ENCODE assay signal across 7 mouse cellular contexts in the genomic region with DNA sequence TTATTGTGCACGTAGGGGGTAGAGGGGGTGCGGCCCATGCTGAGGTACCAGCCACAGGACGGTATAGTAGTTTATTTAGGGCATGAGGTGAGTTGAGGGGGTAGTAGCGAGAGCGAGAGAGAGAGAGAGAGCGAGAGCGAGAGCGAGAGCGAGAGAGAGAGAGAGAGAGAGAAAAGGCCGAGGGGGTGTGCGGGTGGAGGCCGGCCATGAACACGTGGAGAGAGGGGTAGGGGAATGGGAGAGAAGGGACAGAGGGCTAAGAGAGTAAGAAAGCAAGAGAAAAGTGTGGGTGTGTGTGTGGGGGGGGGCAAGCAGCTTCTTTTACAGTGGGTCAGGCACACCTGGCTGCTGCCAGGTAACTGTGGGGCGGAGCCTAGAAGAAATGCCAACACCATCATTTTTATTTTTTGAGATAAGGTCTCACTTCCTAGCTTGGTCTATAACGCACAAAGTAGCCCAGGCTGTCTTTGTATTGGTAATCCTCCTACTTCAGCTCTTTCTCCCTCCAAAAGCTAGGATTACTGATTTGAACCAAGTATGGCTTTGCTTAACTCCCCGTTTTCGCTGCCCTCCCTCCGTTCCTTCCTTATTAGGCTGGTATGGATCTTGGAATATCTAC. TPM values are rescaled to one million over a fixed set of nuclear protein-coding genes. Genes with fewer than 3 reads are reported as not detected.
DNase-seq lines count a peak whose midpoint lies in the region; ATAC-seq and TF ChIP-seq lines count a peak whose summit lies in the region.

No protein-coding gene starts in this region.

- 34% methylated on average over 18 of the region's 18 CpGs for WGBS in lung, postnatal 0 days
- 36% methylated on average over 18 of the region's 18 CpGs for WGBS in limb, embryonic 12.5 days
- WGBS in small intestine, adult 2 months: 33% methylated on average over 18 of the region's 18 CpGs

- peak overlapping the region; percentile 77; the same call in 1 of the 2 replicates for H3K4me3 ChIP-seq in lung, postnatal 0 days (ENCODE audit: low read depth, low read length)
- H3K4me3 ChIP-seq in limb, embryonic 12.5 days (replicated peaks): peak overlapping the region; percentile 84
- H3K4me3 ChIP-seq in small intestine, adult 2 months (ENCODE audit: low read depth, low read length): peak overlapping the region; percentile 56

- no peak for TF ChIP-seq CTCF in lung, postnatal 0 days (IDR thresholded peaks at IDR 0.05)
- no peak for TF ChIP-seq CTCF in small intestine, adult 2 months (IDR thresholded peaks at IDR 0.05; ENCODE audit: extremely low read depth, insufficient read length, insufficient replicate concordance, low read depth, low read length)

- H3K36me3 ChIP-seq in lung, postnatal 0 days (ENCODE audit: insufficient read depth, low read length): 0 out of 2 replicates have a peak, but pooled peaks cover 4% of the 10 kb centered on the region
- H3K36me3 ChIP-seq in limb, embryonic 12.5 days: peaks cover 20% of the 10 kb centered on the region
- H3K36me3 ChIP-seq in small intestine, adult 2 months (ENCODE audit: control insufficient read depth, insufficient read depth, low read length): peaks cover 3% of the 10 kb centered on the region

- no peaks in the 10 kb centered on the region for H3K27me3 ChIP-seq in lung, postnatal 0 days (replicated peaks; ENCODE audit: insufficient read depth, low read length)
- no peaks in the 10 kb centered on the region for H3K27me3 ChIP-seq in limb, embryonic 12.5 days
- H3K27me3 ChIP-seq in small intestine, adult 2 months (ENCODE audit: control insufficient read depth, insufficient read depth, low read length): no peaks in the 10 kb centered on the region

- H3K4me2 ChIP-seq in lung, postnatal 0 days (replicated peaks; ENCODE audit: low read depth, low read length): peak overlapping the region; percentile 90
- peak overlapping the region; percentile 94 for H3K4me2 ChIP-seq in limb, embryonic 12.5 days

- H3K4me1 ChIP-seq in lung, postnatal 0 days (ENCODE audit: insufficient read depth, low read depth, low read length): peaks cover 3% of the 10 kb centered on the region; the same call in 1 of the 2 replicates
- H3K4me1 ChIP-seq in limb, embryonic 12.5 days (replicated peaks): peaks cover 35% of the 10 kb centered on the region
- H3K4me1 ChIP-seq in small intestine, adult 2 months (ENCODE audit: control insufficient read depth, insufficient read depth, insufficient read length, low read length): peaks cover 25% of the 10 kb centered on the region; the same call in 1 of the 2 replicates

- H3K27ac ChIP-seq in lung, postnatal 0 days (ENCODE audit: low read length): peak overlapping the region; percentile 95
- H3K27ac ChIP-seq in limb, embryonic 12.5 days: peak overlapping the region; percentile 87
- H3K27ac ChIP-seq in small intestine, adult 2 months (ENCODE audit: insufficient read depth, low read depth, low read length): peak overlapping the region; percentile 96

- no peak for TF ChIP-seq POLR2A in small intestine, adult 2 months (IDR thresholded peaks at IDR 0.05; ENCODE audit: low read depth, low read length)

- peak; percentile 10 for ATAC-seq in lung, postnatal 0 days
- ATAC-seq in erythroid progenitor cell, adult 5-6 weeks (replicated peaks; ENCODE audit: low FRiP score, poor library complexity, severe bottlenecking): 0 out of 2 replicates have a peak, but pooled peaks have one; percentile 0
- peak; percentile 0; the same call in 1 of the 2 replicates for ATAC-seq in limb, embryonic 12.5 days (ENCODE audit: insufficient number of reproducible peaks, insufficient read depth, low FRiP score, low TSS enrichment, low read depth)

- TF ChIP-seq EP300 in lung, postnatal 0 days (IDR thresholded peaks at IDR 0.05): no peak

- DNase-seq in lung, postnatal 0 days (ENCODE audit: low spot score): peak; percentile 56
- no peak for DNase-seq in lung, postnatal 10 days
- no peak for DNase-seq in adrenal gland, adult (ENCODE audit: inconsistent age in 2 of 2, low spot score in 1 of 2)
- no peak for DNase-seq in left cerebral cortex, adult 11 months (ENCODE audit: low spot score)

- no peak overlapping the region; the same call in 1 of the 2 replicates for H3K9ac ChIP-seq in lung, postnatal 0 days (replicated peaks; ENCODE audit: low read depth)
- peak overlapping the region; percentile 34; the same call in 1 of the 2 replicates for H3K9ac ChIP-seq in limb, embryonic 12.5 days (replicated peaks)

- no peaks in the 10 kb centered on the region for H3K9me3 ChIP-seq in lung, postnatal 0 days (ENCODE audit: low read length)
- H3K9me3 ChIP-seq in limb, embryonic 12.5 days: no peaks in the 10 kb centered on the region

RNA-seq across cellular contexts. Expression of gene H2afj, which starts 0.5 kb away (rescaled TPM):
- 424 and 464 TPM in 2 replicates for polyA plus RNA-seq in lung, postnatal 0 days (2015; fragmentation: Nextera tagmentation; extraction: Ambion mirVana)
- 51.1 and 55.5 TPM in 2 replicates for total RNA-seq in erythroid progenitor cell, adult 5-6 weeks (2015; ENCODE audit: low replicate concordance)
- 33.1 and 75.9 TPM in 2 replicates for total RNA-seq in erythroid progenitor cell, adult 5-6 weeks (2017; ENCODE audit: low replicate concordance)
- 99.7 and 111 TPM in 2 replicates for polyA plus RNA-seq in limb, embryonic 12.5 days (2016; fragmentation: Nextera tagmentation; extraction: Ambion mirVana)
- polyA plus RNA-seq in small intestine, adult 2 months (2012; rRNA removed): 401 and 773 TPM in 2 replicates

RNA-seq across cellular contexts. Expression of gene Hist4h4, which starts 3.3 kb away (rescaled TPM):
- polyA plus RNA-seq in lung, postnatal 0 days (2015; fragmentation: Nextera tagmentation; extraction: Ambion mirVana): 1.5 and 1.6 TPM in 2 replicates
- total RNA-seq in erythroid progenitor cell, adult 5-6 weeks (2015; ENCODE audit: low replicate concordance): 82.5 and 87.6 TPM in 2 replicates
- 74.3 and 120 TPM in 2 replicates for total RNA-seq in erythroid progenitor cell, adult 5-6 weeks (2017; ENCODE audit: low replicate concordance)
- 0.70 and 0.89 TPM in 2 replicates for polyA plus RNA-seq in limb, embryonic 12.5 days (2016; fragmentation: Nextera tagmentation; extraction: Ambion mirVana)
- polyA plus RNA-seq in small intestine, adult 2 months (2012; rRNA removed): 2.0 and 3.9 TPM in 2 replicates

RNA-seq across cellular contexts. Expression of gene BC049715, which starts 19.9 kb away (rescaled TPM):
- 1.8 and 2.2 TPM in 2 replicates for polyA plus RNA-seq in lung, postnatal 0 days (2015; fragmentation: Nextera tagmentation; extraction: Ambion mirVana)
- 6.3 and 8.3 TPM in 2 replicates for total RNA-seq in erythroid progenitor cell, adult 5-6 weeks (2015; ENCODE audit: low replicate concordance)
- total RNA-seq in erythroid progenitor cell, adult 5-6 weeks (2017; ENCODE audit: low replicate concordance): 0.91 and 3.6 TPM in 2 replicates
- 3.6 and 4.0 TPM in 2 replicates for polyA plus RNA-seq in limb, embryonic 12.5 days (2016; fragmentation: Nextera tagmentation; extraction: Ambion mirVana)
- polyA plus RNA-seq in small intestine, adult 2 months (2012; rRNA removed): 0.28 and 0.56 TPM in 2 replicates

RNA-seq across cellular contexts. Expression of gene Wbp11, which starts 20.5 kb away (rescaled TPM):
- polyA plus RNA-seq in lung, postnatal 0 days (2015; fragmentation: Nextera tagmentation; extraction: Ambion mirVana): 44.4 and 46.1 TPM in 2 replicates
- 103 and 123 TPM in 2 replicates for total RNA-seq in erythroid progenitor cell, adult 5-6 weeks (2015; ENCODE audit: low replicate concordance)
- total RNA-seq in erythroid progenitor cell, adult 5-6 weeks (2017; ENCODE audit: low replicate concordance): 116 and 132 TPM in 2 replicates
- 133 and 139 TPM in 2 replicates for polyA plus RNA-seq in limb, embryonic 12.5 days (2016; fragmentation: Nextera tagmentation; extraction: Ambion mirVana)
- polyA plus RNA-seq in small intestine, adult 2 months (2012; rRNA removed): 16.0 and 32.0 TPM in 2 replicates

RNA-seq across cellular contexts. Expression of gene Gucy2c, which starts 25.9 kb away (rescaled TPM):
- polyA plus RNA-seq in lung, postnatal 0 days (2015; fragmentation: Nextera tagmentation; extraction: Ambion mirVana): 0.11 TPM in 1 of 2 replicates, not detected in the other
- not detected in 2 replicates for total RNA-seq in erythroid progenitor cell, adult 5-6 weeks (2015; ENCODE audit: low replicate concordance)
- not detected in 2 replicates for total RNA-seq in erythroid progenitor cell, adult 5-6 weeks (2017; ENCODE audit: low replicate concordance)
- 0.22 TPM in 1 of 2 replicates, not detected in the other for polyA plus RNA-seq in limb, embryonic 12.5 days (2016; fragmentation: Nextera tagmentation; extraction: Ambion mirVana)
- polyA plus RNA-seq in small intestine, adult 2 months (2012; rRNA removed): 26.6 and 69.2 TPM in 2 replicates
